20 mouse cellular contexts compared by ENCODE assay signal in genomic region chr15:26816931-26817330, GRCm38 (mm10).
"Had no signal": no experiment of that assay in that cellular context is flagged by ENCODE, and none has a peak within 500 bp of the region (broad histone marks: within the 10 kb centered on the region; RNA-seq: fewer than 3 reads in every experiment).

No protein-coding gene starts in this region.

- H3K9me3 ChIP-seq: heart, embryonic 13.5 days; heart, embryonic 15.5 days; hindbrain, embryonic 13.5 days; hindbrain, embryonic 15.5 days; kidney, embryonic 15.5 days; limb, embryonic 10.5 days; limb, embryonic 12.5 days; liver, embryonic 13.5 days had no signal

- H3K27ac ChIP-seq: heart, adult 2 months; heart, embryonic 13.5 days; heart, embryonic 15.5 days; hindbrain, embryonic 13.5 days; hindbrain, embryonic 15.5 days; hindbrain, postnatal 0 days; kidney, embryonic 15.5 days; kidney, postnatal 0 days; limb, embryonic 10.5 days; limb, embryonic 12.5 days; liver, embryonic 13.5 days had no signal

- DNase-seq: gastrocnemius, postnatal 14 days; gastrocnemius, postnatal 36 days; heart, adult 2 months; heart, postnatal 14 days; heart, postnatal 36 days; kidney, adult 11 months; kidney, adult 8-10 months; layer of hippocampus, adult 9-11 months; layer of hippocampus, postnatal 36 days; liver; liver, embryonic 13.5 days had no signal

- H3K4me3 ChIP-seq: heart, adult 2 months; heart, embryonic 13.5 days; heart, embryonic 15.5 days; hindbrain, embryonic 13.5 days; hindbrain, embryonic 15.5 days; kidney, embryonic 15.5 days; limb, embryonic 10.5 days; limb, embryonic 12.5 days; liver, embryonic 13.5 days had no signal

- H3K4me1 ChIP-seq: heart, embryonic 15.5 days; hindbrain, embryonic 13.5 days; hindbrain, embryonic 15.5 days; limb, embryonic 10.5 days; liver, embryonic 13.5 days had no signal

- H3K36me3 ChIP-seq: heart, embryonic 13.5 days; heart, embryonic 15.5 days; hindbrain, embryonic 13.5 days; hindbrain, embryonic 15.5 days; kidney, embryonic 15.5 days; limb, embryonic 10.5 days; limb, embryonic 12.5 days; liver, embryonic 13.5 days had no signal

- H3K27me3 ChIP-seq: heart, embryonic 13.5 days; heart, embryonic 15.5 days; hindbrain, embryonic 13.5 days; hindbrain, embryonic 15.5 days; kidney, embryonic 15.5 days; limb, embryonic 12.5 days; liver, embryonic 13.5 days had no signal
